Mouse (Mus musculus) forebrain, embryonic 10.5 days (tissue): Measurements from ENCODE around the gene S1pr4. TPM values are rescaled to one million over a fixed set of nuclear protein-coding genes. Genes with fewer than 3 reads are reported as not detected.

Source experiments
- DNase-seq: peaks from one replicate; pipeline ENCODE4 v3.0.0-alpha.2; 2017; ENCODE audit warnings: low spot score; ENCODE audit errors: extremely low spot score
- H3K27ac ChIP-seq: fragments of 300-500 bp; sonication (generic); 2 replicates; pipeline ENCODE4 v1.5.1; 2016; ENCODE audit warnings: mild to moderate bottlenecking
- H3K27me3 ChIP-seq: fragments of 300-500 bp; sonication (generic); 2 replicates; pipeline ENCODE4 v1.6.1; 2016; ENCODE audit warnings: mild to moderate bottlenecking; ENCODE audit not compliant: poor library complexity, severe bottlenecking
- H3K36me3 ChIP-seq: fragments of 300-500 bp; sonication (generic); replicated peaks from 2 replicates; pipeline ENCODE4 v1.6.1; 2016; ENCODE audit warnings: mild to moderate bottlenecking, moderate library complexity
- H3K4me1 ChIP-seq: fragments of 300-500 bp; sonication (generic); 2 replicates; pipeline ENCODE4 v1.6.1; 2016
- H3K4me3 ChIP-seq: fragments of 300-500 bp; sonication (generic); 2 replicates; pipeline ENCODE4 v1.5.1; 2016; ENCODE audit warnings: mild to moderate bottlenecking, moderate library complexity
- H3K9me3 ChIP-seq: fragments of 300-500 bp; sonication (generic); 2 replicates; pipeline ENCODE4 v1.6.1; 2016; ENCODE audit warnings: mild to moderate bottlenecking, moderate library complexity
- WGBS: fragments of 180-500 bp; shearing (Covaris S2); methylation state at CpG from one replicate; pipeline ENCODE4 v1.1.7; 2016; 5-methylcytosine and 5-hydroxymethylcytosine counted together
- polyA plus RNA-seq: library from polyadenylated mRNA; unstranded; fragments of >200 nt; fragmentation: Nextera tagmentation; extraction: Ambion mirVana; gene quantifications from 2 replicates; pipeline ENCODE4 v1.2.1, GENCODE M21; 2016

S1pr4 gene
- polyA plus RNA-seq, 1 experiment from 2014 or later: 0.32 TPM

DNA sequence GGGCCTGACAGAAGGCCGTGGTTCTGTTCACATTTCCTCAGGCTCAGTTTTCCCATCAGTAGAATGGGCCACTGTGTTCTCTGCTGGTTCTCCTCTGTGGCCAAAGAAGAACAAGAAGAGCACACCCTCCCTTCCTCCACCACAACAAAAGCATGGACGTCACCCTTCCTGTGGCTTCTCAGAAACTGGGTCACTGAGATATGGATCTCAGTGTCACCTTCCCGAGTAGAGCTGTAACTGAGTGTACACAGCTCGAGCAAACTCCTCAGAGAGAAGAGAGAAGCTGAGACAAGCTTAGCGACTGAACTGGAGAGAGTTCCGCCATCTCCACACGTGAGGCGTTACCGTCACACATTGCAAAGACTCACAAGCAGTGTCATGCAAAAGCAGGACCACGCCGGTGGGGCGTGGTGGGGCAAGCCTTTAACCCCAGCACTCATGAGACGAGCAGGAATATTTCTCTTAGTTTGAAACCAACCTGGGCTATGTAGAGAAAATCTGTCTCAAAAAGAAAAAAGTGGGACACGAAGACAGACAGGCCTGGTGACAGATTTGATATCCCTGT, 10.4 kb upstream of the S1pr4 start:
- no peak for DNase-seq
- H3K4me1 ChIP-seq: no peaks in the 10 kb centered on the region; the same call in 1 of the 2 replicates
- H3K36me3 ChIP-seq: no peaks in the 10 kb centered on the region
- WGBS: 85% methylated on average over 14 of the region's 14 CpGs
- H3K27me3 ChIP-seq: peaks cover 23% of the 10 kb centered on the region
- H3K9me3 ChIP-seq: 0 out of 2 replicates have a peak, but pooled peaks cover 10% of the 10 kb centered on the region
- H3K4me3 ChIP-seq: no peak overlapping the region
- no peak overlapping the region for H3K27ac ChIP-seq

DNA sequence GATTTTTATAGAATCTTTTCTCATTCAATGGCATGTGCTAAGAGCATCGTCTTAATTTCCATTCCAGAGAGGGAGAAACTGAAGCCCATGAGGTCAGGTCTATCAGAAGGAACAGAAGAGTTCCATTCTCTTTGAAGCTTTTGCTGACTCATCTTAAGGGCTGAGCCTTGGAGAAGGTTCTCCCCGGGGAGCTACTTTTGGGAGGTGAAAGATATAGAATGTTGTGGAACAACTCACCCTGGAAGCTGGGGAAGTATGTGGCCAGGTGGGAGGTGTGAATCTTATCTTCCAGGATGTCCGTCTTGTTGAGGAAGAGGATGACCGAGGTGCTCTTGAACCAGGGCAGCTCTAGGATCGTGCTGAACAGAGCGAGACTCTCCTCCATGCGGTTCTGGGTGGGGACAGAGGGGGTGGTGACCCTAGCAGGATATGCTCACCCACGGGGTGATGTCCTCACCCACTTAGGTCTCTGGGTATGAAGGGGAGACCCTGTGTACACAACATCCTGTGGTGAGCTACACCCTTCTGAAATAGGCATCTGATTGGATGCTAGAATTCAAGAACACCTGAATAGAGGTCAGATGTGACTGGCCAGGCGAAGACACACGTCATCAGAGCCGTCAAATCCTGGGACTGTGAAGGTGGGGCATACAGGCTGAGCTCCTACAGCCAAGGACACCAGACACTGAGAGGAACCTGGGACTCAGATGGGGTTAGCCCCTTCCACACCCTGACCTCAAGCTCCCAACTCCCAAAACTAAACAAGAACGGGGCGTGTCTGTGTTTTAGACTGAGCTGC, 8.0 kb upstream of the S1pr4 start:
- H3K36me3 ChIP-seq: no peaks in the 10 kb centered on the region
- H3K9me3 ChIP-seq: no peaks in the 10 kb centered on the region
- no peak for DNase-seq
- H3K27me3 ChIP-seq: peaks cover 29% of the 10 kb centered on the region
- peaks cover 7% of the 10 kb centered on the region for H3K4me1 ChIP-seq
- no peak overlapping the region for H3K27ac ChIP-seq
- H3K4me3 ChIP-seq: no peak overlapping the region
- WGBS: 78% methylated on average over 13 of the region's 13 CpGs

DNA sequence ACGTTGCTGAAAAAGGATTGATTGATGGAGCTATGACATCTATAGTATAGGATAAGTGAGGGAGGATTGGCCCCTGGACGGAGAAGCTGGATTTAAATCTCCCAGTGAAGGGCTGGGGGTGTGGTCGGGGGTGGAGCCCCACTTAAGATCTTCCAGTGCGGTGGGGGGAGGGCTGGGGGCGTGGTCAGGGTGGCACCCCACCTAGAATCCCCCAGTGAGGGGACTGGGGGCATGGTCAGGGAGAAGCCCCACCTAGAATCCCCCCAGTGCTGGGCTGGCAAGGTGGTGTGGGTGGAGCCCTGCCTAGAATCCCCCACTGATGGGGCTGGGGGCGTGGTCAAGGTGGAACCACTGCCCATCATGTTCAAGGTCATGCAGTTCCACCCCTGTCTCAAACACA, 7.2 kb upstream of the S1pr4 start:
- Histone ChIP-seq H3K27me3 (peaks cover 25% of the 10 kb centered on the region), H3K27ac (no peak overlapping the region), H3K4me1 (peaks cover 12% of the 10 kb centered on the region), H3K36me3 (no peaks in the 10 kb centered on the region), H3K4me3 (no peak overlapping the region), H3K9me3 (no peaks in the 10 kb centered on the region)
- WGBS: 45% methylated on average over 6 of the region's 6 CpGs
- no peak for DNase-seq

DNA sequence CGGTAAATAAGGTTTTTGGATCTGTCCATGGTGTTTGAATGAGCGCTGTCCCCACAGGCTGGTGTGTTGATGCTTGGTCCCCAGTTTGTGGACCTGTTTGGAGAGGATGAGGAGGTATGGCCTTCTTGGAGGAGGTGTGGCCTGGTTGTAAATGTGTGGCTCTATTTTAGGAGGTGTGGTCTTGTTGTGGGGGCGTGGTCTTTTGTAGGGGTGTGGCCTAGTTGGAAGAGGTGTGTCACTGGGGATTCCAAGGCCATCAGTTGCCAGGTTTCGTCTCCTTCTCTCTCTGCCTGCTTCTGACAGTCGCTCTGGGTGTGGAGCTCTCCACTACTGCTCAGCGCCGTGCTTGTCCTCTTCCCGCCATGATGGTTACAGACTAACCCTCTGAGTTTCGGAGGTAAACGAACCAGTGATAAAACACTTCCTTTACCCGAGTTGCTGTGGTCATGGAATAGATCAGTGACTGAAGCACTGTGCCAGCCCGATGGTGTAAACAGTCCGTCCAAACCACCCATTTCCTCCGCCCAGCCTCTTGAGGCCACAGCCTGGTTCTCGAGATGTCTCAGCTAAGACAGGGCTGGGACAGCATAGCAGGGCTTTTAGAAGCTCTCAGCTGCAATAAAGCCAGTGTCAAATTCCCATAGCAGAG, 5.2 kb upstream of the S1pr4 start:
- Histone ChIP-seq H3K4me1 (peaks cover 12% of the 10 kb centered on the region), H3K4me3 (no peak overlapping the region), H3K27ac (no peak overlapping the region), H3K36me3 (no peaks in the 10 kb centered on the region), H3K9me3 (no peaks in the 10 kb centered on the region), H3K27me3 (peaks cover 14% of the 10 kb centered on the region)
- 85% methylated on average over 15 of the region's 15 CpGs for WGBS
- DNase-seq: no peak

DNA sequence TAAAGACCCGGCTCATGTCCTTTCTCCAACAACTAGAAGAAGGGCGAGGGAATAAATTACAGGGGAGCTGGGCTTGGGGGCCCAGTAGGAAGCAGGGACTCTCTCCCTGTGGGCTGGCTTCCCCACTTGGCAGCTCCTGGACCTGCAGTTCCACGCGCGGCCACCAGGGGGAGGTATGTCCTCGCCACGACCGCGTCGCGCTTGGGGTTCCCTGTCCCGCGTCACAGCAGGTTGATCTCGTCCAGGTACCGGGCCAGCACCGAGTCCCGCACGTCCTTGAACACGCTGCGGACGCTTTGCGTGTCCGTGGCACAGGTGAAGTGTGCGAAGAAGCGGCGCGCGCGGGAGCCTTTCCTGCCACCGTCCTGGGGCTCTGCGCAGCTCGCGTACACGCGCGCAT, 2.7 kb upstream of the S1pr4 start:
- peak; percentile 86 for DNase-seq
- Histone ChIP-seq H3K27me3 (peaks cover 14% of the 10 kb centered on the region), H3K27ac (peak overlapping the region; percentile 61), H3K4me3 (peak overlapping the region; percentile 47), H3K36me3 (no peaks in the 10 kb centered on the region), H3K4me1 (peaks cover 25% of the 10 kb centered on the region), H3K9me3 (no peaks in the 10 kb centered on the region)
- WGBS: 6% methylated on average over 36 of the region's 36 CpGs

DNA sequence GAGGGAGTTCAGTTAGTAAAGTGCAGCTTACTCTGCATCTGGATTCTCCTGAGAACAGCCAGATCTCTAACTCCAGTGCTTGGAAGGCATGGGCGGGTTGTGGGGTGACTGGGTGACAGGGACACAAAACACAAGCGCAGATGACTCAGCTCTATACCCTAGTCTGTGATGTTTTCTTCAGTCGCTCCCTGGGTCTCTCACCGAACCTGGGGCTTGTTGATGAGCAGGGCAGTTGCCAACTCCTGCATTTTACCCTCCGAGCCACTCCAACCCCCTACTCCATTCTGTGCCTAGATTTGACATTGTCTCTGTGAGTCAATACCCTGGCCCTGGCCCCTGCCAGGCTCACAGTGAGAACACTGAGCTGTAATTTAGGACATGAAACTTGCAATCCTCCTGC, 1.9 kb upstream of the S1pr4 start:
- 84% methylated on average over 5 of the region's 5 CpGs for whole genome bisulfite sequencing
- Histone ChIP-seq H3K27me3 (peaks cover 14% of the 10 kb centered on the region), H3K4me3 (no peak overlapping the region), H3K27ac (no peak overlapping the region), H3K36me3 (no peaks in the 10 kb centered on the region), H3K9me3 (no peaks in the 10 kb centered on the region), H3K4me1 (peaks cover 33% of the 10 kb centered on the region)
- DNase-seq: no peak

DNA sequence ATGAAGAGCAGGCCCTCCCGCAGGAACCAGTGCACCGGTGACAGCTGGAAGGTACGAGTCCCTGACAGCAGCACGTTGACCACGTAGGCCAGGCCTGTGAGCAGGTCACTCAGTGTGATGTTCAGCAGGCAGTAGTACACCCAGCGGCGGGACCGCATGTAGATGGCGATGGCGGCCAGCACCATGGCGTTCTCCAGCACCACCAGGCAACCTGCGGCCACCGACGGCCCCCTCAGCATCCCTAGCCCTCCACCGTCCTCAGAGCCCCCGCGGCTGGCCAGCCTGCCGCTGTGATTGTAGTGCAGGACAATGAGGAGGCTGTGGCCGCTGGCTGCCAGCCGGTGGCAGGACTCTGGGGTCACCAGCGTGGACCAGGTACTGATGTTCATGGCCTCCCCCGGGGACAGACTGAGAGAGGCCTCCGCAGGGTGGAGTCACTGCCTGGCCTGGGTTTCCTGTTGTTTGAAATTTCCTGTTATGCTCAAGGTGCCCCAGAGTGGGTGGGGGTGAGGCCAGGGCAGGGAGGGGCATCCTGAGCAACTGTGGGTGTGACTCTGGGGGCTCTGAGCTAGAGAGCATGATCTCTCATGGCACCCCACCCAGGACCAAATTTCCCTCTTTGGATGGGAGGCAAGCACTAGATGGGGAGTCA, 556 bp downstream of the S1pr4 start:
- DNase-seq: no peak
- H3K4me1 ChIP-seq: peaks cover 46% of the 10 kb centered on the region
- no peaks in the 10 kb centered on the region for H3K36me3 ChIP-seq
- 87% methylated on average over 23 of the region's 23 CpGs for WGBS
- H3K27ac ChIP-seq: peak overlapping the region; percentile 40; the same call in 1 of the 2 replicates
- no peaks in the 10 kb centered on the region for H3K9me3 ChIP-seq
- no peak overlapping the region for H3K4me3 ChIP-seq
- peaks cover 14% of the 10 kb centered on the region for H3K27me3 ChIP-seq

DNA sequence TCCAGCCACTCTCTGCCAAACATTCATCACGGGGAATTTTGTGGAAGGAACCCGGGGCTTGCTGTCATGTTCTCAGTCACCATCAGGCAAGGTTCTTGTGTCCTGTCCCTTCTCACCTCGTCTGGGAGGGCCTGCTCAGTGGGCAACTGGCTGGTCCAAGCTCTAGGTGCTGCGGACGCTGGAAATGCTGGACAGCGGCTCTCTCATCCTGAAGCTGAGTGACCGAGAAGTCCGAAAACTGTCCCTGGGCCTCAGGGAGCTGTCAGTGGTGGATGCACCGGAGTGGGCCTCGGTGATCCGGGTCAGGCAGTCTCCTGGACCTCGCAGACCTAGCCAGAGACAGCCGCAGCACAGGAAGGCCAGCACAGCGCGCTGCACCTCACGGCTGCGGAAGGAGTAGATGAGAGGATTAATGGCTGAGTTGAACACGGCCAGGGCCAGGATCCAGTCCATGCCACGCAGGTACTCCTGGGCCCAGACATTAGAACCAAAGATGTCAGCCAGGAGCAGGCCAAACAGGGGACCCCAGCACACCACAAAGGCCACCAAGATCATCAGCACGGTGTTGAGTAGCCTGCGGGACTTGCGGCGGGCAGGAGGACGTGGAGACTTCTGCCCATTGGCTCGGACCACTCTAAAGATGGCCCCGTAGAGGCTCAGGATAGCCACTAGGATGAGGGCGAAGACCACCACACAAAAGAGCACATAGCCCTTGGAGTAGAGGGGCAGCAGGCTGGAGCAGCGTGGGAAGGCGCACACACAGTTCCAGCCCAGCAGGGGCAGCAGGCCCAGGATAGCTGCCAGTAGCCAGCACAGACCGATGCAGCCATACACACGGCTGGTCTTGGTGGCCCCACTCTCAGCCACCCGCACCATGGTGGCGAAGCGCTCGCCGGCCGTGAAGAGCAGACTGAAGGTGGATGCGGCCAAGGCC, 1.3 kb downstream of the S1pr4 start:
- Histone ChIP-seq H3K4me1 (peaks cover 53% of the 10 kb centered on the region), H3K27me3 (peaks cover 11% of the 10 kb centered on the region), H3K4me3 (0 out of 2 replicates have a peak overlapping the region, but pooled peaks have one; percentile 3), H3K36me3 (peaks cover 7% of the 10 kb centered on the region), H3K27ac (no peak overlapping the region), H3K9me3 (no peaks in the 10 kb centered on the region)
- no peak for DNase-seq
- 88% methylated on average over 38 of the region's 38 CpGs for WGBS

DNA sequence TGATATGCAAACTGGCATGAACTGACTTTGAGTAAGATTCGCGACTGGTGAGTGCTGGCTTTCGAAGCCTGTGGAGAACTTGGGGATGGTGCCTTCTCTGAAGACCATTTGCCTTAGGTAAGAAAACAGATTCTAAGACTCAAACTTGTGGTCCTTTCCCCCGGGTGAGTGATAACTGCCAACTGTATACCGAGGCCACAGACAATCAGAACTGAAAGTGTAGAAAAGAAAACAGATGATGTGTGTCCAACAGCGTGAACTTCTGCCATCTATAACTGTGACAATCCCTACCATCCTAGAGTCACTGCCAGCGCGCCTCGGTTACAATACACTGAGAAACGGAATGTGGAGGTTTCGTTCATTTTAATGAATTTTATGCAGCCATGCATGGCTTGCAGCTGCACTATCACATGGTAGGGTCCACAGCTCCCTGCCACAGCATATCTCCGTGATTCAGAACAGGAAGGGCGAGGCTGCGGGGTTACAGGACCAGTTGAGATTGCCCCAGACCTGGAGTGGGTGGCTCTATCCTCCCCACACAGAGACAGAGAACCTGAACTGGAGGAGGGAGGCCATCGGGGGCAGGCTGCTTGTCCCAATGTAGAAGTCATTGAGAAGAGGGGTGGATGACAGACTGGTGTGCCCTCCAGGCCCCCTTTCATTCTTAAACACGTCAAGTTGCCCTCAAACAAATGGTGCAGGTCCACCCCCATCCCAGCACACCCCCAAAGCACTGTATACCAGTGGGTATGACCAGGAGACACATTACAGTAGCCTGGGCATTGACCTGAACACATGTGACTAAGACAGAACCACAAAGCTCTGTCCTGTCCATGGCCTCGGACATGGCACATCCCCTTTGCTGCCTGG, 2.3 kb downstream of the S1pr4 start:
- peak overlapping the region; percentile 89 for H3K27ac ChIP-seq
- H3K4me3 ChIP-seq: peak overlapping the region; percentile 71; the same call in 1 of the 2 replicates
- no peaks in the 10 kb centered on the region for H3K9me3 ChIP-seq
- peaks cover 50% of the 10 kb centered on the region for H3K4me1 ChIP-seq
- 88% methylated on average over 17 of the region's 17 CpGs for WGBS
- peaks cover 1% of the 10 kb centered on the region; the same call in 1 of the 2 replicates for H3K27me3 ChIP-seq
- no peak for DNase-seq
- peaks cover 16% of the 10 kb centered on the region for H3K36me3 ChIP-seq

DNA sequence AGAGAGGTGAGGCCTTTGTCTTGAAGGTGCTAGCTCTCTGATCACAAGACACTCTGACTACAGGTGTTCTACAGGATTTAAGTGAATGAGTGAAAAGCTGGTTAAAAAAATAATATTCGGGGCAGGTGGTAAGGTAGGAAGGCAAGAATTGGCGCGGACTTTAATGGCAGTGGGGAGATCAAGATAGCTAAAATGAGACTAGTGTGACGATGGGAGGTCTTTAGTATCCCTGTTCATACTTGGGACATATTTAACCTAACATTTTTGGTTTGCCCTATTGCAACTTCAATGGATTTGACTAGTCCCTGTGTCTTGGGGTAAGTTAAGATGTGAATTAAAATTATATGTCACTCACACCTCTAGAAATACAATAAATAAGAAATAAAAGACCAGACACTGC, 3.0 kb downstream of the S1pr4 start:
- Histone ChIP-seq H3K4me1 (peaks cover 48% of the 10 kb centered on the region), H3K27me3 (no peaks in the 10 kb centered on the region), H3K36me3 (peaks cover 23% of the 10 kb centered on the region), H3K27ac (peak overlapping the region; percentile 89), H3K4me3 (peak overlapping the region; percentile 71), H3K9me3 (no peaks in the 10 kb centered on the region)
- DNase-seq: no peak
- 36% methylated on average over 4 of the region's 4 CpGs for WGBS

DNA sequence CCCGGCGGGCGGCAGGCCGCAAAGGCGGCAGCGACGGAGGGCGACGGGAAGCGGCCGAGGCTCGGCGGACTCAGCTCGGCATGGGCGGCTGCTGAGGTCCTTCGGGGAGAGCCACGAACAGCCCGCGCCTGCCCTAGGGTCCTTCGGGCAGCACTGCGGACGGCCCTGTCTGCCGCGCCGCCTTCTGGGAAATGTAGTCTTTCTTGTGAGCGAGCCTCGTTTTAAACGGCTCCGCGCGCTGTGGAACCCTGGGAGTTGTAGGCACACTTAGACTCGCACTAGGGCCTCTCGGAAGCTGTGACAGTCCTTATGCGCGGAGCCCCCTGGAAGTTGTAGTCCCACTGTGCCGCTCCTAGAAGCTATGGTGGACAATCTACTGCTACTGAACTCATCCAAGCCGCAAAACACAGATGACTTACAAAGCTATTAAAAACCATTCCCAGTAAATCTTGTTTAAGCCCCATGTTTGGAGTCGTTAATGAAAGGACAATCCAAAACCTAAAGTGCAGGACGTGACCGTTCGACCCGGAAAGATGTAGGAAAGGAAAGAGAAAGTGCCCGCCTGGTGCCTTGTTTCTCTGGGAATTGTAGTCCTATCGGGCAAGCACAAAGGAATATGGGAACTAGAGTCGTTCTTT, 3.5 kb downstream of the S1pr4 start, which contains the start of gene Ncln:
Ncln (minus strand) TSS at position 129 of the 638 bp plus-strand sequence.
- H3K4me1 ChIP-seq: peaks cover 48% of the 10 kb centered on the region
- under 1% methylated on average over 45 of the region's 45 CpGs for WGBS
- H3K9me3 ChIP-seq: no peaks in the 10 kb centered on the region
- H3K36me3 ChIP-seq: peaks cover 29% of the 10 kb centered on the region
- H3K27me3 ChIP-seq: no peaks in the 10 kb centered on the region
- H3K4me3 ChIP-seq: peak within 1 kb of the TSS; percentile 71
- H3K27ac ChIP-seq: peak within 1 kb of the TSS; percentile 89
- DNase-seq: peak; percentile 99
